Mouse (Mus musculus) embryonic stem cell, embryonic (primary cell): Measurements from ENCODE around the gene Dlg5.

Experiments used
- CTCF ChIA-PET, 4 experiments: fragments of 300-600 bp in 2 of 4; fragments of 350-600 bp in 2 of 4; sonication (Branson Sonifier 250); formaldehyde crosslinking; loops; one replicate each; lab custom pipeline; 2022; ENCODE audit warnings: inconsistent platforms in 2 of 4; lab: Charles Lee
- POLR2A ChIA-PET, 4 experiments: fragments of 300-600 bp in 2 of 4; fragments of 350-600 bp in 2 of 4; sonication (Branson Sonifier 250); formaldehyde crosslinking; loops; one replicate each; lab custom pipeline; 2022; ENCODE audit warnings: antibody characterized with exemption in 4 of 4, inconsistent platforms in 1 of 4; lab: Charles Lee

Dlg5 gene

GRCm38 (mm10) chr14:24133801-24134200, 111.9 kb downstream of the Dlg5 start:
- POLR2A ChIA-PET, result interaction anchor here in 3 of 4 experiments (0.9 to 7.0 kb wide), 14 partner anchors 11 to 129 kb away, joined by 3 to 62 read pairs (median 6); no protein-coding TSS in a partner anchor

DNA sequence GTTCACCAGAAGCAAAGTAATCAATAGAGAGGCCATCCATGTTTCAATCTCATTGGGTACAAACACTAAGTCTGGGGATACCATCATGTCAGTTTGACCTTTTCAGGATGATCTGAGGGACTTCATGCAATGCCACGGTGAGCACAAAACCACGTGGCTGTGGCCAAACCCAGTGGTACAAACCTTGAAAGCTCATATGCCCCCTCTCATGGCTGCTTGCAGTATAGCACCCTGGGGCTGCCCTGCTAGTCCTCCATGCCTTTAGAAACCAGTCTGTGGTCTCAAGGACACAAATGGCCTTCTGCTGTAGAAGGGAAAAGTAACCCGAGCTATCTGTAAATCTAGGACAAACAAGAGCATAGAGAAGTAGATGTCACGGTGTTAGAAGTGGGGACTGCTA, 113.6 kb downstream of the Dlg5 start:
- ChIA-PET POLR2A (interaction anchor here (0.5 to 7.0 kb wide), 14 partner anchors 8 to 122 kb away, joined by 3 to 62 read pairs (median 6); no protein-coding TSS in a partner anchor), CTCF (interaction anchor here (0.5 to 2.0 kb wide), 16 partner anchors 9 to 141 kb away, joined by 3 to 14 read pairs (median 3); no protein-coding TSS in a partner anchor)

More at GRCm38 (mm10) chr14:24133801-24134200, 111.9 kb downstream of the Dlg5 start:
- CTCF ChIA-PET, result interaction anchor here (0.6 to 2.0 kb wide), 14 partner anchors 9 to 983 kb away, joined by 3 to 17 read pairs (median 4); no protein-coding TSS in a partner anchor

- CTCF ChIA-PET, result interaction anchor here in 2 of 4 experiments (0.8 to 1.5 kb wide), 6 partner anchors 8 to 148 kb away, joined by 3 to 7 read pairs (median 4); no protein-coding TSS in a partner anchor
- POLR2A ChIA-PET, result interaction anchor here in 2 of 4 experiments (1.5 to 1.9 kb wide), 3 partner anchors 15 to 128 kb away, joined by 3 to 7 read pairs (median 4); no protein-coding TSS in a partner anchor
Observed at GRCm38 (mm10) chr14:24125069-24125468, 120.7 kb downstream of the Dlg5 start.

- POLR2A ChIA-PET, result interaction anchor here (1.1 to 1.9 kb wide), 6 partner anchors 11 to 129 kb away, joined by 3 to 7 read pairs (median 3); no protein-coding TSS in a partner anchor
- CTCF ChIA-PET, result interaction anchor here (0.6 to 1.5 kb wide), 8 partner anchors 9 to 1640 kb away, joined by 3 to 7 read pairs (median 4); no protein-coding TSS in a partner anchor
Observed at GRCm38 (mm10) chr14:24124171-24124570, 121.5 kb downstream of the Dlg5 start.

GRCm38 (mm10) chr14:24106734-24107133, 139.0 kb downstream of the Dlg5 start:
- POLR2A ChIA-PET, result interaction anchor here in 2 of 4 experiments (0.5 to 1.5 kb wide), 3 partner anchors 25 to 87 kb away, joined by 3 to 4 read pairs (median 3); no protein-coding TSS in a partner anchor
- CTCF ChIA-PET, result interaction anchor here in 3 of 4 experiments (0.6 to 1.6 kb wide), 3 partner anchors 27 to 443 kb away, joined by 3 to 7 read pairs (median 4); no protein-coding TSS in a partner anchor

DNA sequence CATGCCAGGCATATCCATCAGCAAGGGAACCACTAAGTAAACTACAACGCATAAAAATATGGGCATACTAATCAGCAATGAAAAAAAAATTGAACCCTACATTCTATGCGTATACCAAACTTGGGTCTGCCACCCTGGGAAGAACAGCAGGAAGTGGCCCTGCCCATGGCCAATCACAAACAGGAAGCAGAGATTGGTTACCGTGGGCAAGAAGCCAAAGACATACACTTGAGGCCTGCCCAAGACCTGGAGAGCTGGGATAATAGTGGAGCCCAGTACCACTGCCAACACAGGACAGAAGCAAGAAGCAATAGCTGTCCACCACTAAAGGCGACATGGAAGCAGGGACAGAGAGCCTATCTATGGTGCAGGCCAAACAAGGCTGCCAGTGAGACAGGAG, 146.9 kb downstream of the Dlg5 start:
- ChIA-PET POLR2A (no interaction called here), CTCF (no interaction called here)

DNA sequence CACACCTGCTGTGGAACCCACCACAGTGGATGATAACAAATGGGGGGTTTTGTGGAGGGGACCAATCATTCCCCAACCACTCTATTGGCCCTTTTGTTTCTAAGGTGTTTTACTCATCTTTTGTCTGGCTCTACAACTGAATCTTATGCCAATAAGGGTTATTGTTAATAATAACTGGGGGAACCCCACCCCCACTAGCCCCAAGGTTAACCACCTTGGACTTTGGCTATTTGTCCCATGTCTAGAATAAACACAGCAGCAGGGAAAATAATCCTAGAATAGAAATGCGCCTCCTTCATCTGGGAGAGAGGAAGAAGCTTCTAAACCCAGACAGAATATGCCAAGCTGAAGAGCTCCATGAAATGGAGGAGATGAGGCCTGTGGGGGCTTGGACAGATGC, 151.1 kb downstream of the Dlg5 start:
- ChIA-PET POLR2A (interaction anchor here in 2 of 4 experiments (0.7 kb wide), 2 partner anchors 83 to 241 kb away, joined by 3 to 4 read pairs; no protein-coding TSS in a partner anchor), CTCF (no interaction called here)

DNA sequence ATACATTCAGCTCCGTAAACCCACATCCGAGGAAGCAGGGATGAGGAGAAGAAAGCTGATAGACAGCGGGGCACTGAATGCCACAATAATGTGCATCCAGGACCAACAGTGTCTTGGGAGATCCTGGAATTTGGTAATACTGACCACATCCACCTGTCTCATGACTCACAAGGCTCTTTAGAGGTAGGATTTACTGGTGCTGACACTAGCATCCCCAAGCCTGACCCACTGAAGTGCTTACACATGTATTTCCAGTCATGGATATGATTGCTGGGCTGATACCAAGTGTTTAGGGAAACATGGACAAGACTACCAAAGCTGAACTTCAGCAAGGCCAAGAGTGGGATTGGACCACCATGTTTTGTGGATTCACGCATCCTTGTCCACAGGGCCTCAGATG, 152.5 kb downstream of the Dlg5 start:
- ChIA-PET POLR2A (no interaction called here), CTCF (no interaction called here)

DNA sequence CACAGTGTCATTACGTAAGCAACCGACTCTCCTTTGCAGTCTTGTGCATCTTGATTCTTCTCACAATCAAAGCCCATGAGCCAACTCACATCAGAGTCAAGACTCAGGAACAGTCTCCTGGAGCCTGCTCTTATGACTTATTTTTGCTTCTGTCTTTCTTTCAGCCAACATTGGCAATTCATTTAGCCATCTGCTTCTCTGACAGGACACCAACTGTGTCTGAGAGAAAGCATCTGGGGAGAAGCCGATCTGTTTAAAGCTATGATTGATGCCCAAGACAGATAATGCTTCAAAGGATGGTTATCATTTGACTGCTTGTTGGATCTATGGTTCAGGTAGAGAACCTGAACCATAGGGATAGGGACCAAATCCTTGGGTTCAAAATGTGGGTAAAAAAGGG, 153.3 kb downstream of the Dlg5 start:
- ChIA-PET CTCF (interaction anchor here in 1 of 4 experiments (0.6 kb wide), 1 partner anchor 205 kb away, joined by 3 read pairs; no protein-coding TSS in a partner anchor), POLR2A (no interaction called here)

GRCm38 (mm10) chr14:24090790-24091189, 154.9 kb downstream of the Dlg5 start:
- CTCF ChIA-PET, result no interaction called here
- POLR2A ChIA-PET, result no interaction called here

- ChIA-PET POLR2A (no interaction called here), CTCF (interaction anchor here in 1 of 4 experiments (0.6 kb wide), 1 partner anchor 87 kb away, joined by 3 read pairs; no protein-coding TSS in a partner anchor)
Observed at GRCm38 (mm10) chr14:24089181-24089580, 156.5 kb downstream of the Dlg5 start.

DNA sequence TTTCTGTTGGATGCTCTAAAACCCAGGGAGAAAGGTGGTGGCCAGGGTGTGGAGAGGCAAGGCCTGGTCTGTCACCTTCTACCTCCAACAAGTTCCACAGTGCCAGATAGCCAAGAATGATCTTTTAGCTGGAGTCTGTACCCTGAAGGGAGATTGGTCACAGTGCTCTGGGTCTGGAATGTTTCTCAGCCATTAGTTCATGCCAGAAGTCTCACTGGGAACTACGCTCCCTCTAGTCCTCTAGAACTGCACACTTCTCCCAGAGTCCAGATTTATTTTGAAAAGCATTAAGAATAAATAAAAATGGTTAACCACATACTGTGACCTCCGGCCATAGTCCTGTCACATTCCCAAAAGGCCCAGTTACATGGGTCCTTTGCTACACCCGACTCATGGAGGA, 158.3 kb downstream of the Dlg5 start:
- POLR2A ChIA-PET, result no interaction called here

GRCm38 (mm10) chr14:24086481-24086880, 159.2 kb downstream of the Dlg5 start:
- CTCF ChIA-PET, result no interaction called here

More for the DNA sequence above, 158.3 kb downstream of the Dlg5 start:
- CTCF ChIA-PET, result no interaction called here

More at GRCm38 (mm10) chr14:24086481-24086880, 159.2 kb downstream of the Dlg5 start:
- POLR2A ChIA-PET, result no interaction called here
